Mouse (Mus musculus) liver, postnatal 0 days (tissue): ENCODE data around the gene Shoc2. TPM values are rescaled to one million over a fixed set of nuclear protein-coding genes. Genes with fewer than 3 reads are reported as not detected.
"Not testable (repeated sequence)": the region's sequence is repeated elsewhere in the genome, so short reads cannot be mapped to it uniquely, and the experiment has no call there.

Source experiments
- ATAC-seq: fragments of 200-750 bp; cut with Nextera tagmentation; 2 replicates; pipeline ENCODE4 v1.8.0; 2017; ENCODE audit warnings: mild to moderate bottlenecking, moderate library complexity
- DNase-seq: peaks from one replicate; pipeline ENCODE4 v3.0.0-alpha.2; 2016
- H3K27ac ChIP-seq: fragments of 300-500 bp; sonication (generic); 2 replicates; pipeline ENCODE4 v1.5.1; 2014; ENCODE audit warnings: antibody characterized with exemption, moderate library complexity, mild to moderate bottlenecking, low read depth
- H3K27me3 ChIP-seq: fragments of 300-500 bp; sonication (generic); 2 replicates; pipeline ENCODE4 v1.6.1; 2014; ENCODE audit warnings: low read length, control low read depth, mixed read lengths; ENCODE audit not compliant: insufficient read depth
- H3K36me3 ChIP-seq: fragments of 300-500 bp; sonication (generic); replicated peaks from 2 replicates; pipeline ENCODE4 v1.6.1; 2014; ENCODE audit warnings: mild to moderate bottlenecking, control low read depth, low read length, moderate library complexity, mixed read lengths; ENCODE audit not compliant: insufficient read depth
- H3K4me1 ChIP-seq: fragments of 300-500 bp; sonication (generic); 2 replicates; pipeline ENCODE4 v1.6.1; 2014; ENCODE audit warnings: antibody characterized with exemption, mild to moderate bottlenecking, control low read depth; ENCODE audit not compliant: insufficient read depth
- H3K4me2 ChIP-seq: fragments of 300-500 bp; sonication (generic); 2 replicates; pipeline ENCODE4 v1.6.1; 2014; ENCODE audit warnings: low read depth, mild to moderate bottlenecking, low read length, moderate library complexity, mixed read lengths
- H3K4me3 ChIP-seq: fragments of 300-500 bp; sonication (generic); 2 replicates; pipeline ENCODE4 v1.5.1; 2014; ENCODE audit warnings: low read depth, low read length
- H3K9ac ChIP-seq: fragments of 300-500 bp; sonication (generic); replicated peaks from 2 replicates; pipeline ENCODE4 v1.6.1; 2014; ENCODE audit warnings: mild to moderate bottlenecking, moderate library complexity
- H3K9me3 ChIP-seq: fragments of 300-500 bp; sonication (generic); 2 replicates; pipeline ENCODE4 v1.6.1; 2016; ENCODE audit warnings: mild to moderate bottlenecking, control low read depth, low read length, mixed read lengths
- CTCF ChIP-seq: sonication (generic); IDR thresholded peaks from 2 replicates; pipeline ENCODE4 v1.5.1; 2016; ENCODE audit warnings: antibody characterized with exemption, low read depth
- EP300 ChIP-seq: IDR thresholded peaks from 2 replicates; pipeline ENCODE4 v1.6.1; 2016; ENCODE audit warnings: antibody characterized with exemption, low read depth, mild to moderate bottlenecking
- WGBS: fragments of 180-500 bp; shearing (Covaris S2); extraction: QIAGEN DNeasy Blood & Tissue Kit; methylation state at CpG from one replicate; pipeline ENCODE4 v1.1.7; 2014; ENCODE audit not compliant: insufficient replicate concordance; 5-methylcytosine and 5-hydroxymethylcytosine counted together
- polyA plus RNA-seq: library from polyadenylated mRNA; unstranded; fragments of >200 nt; fragmentation: Nextera tagmentation; extraction: Ambion mirVana; gene quantifications from 2 replicates; pipeline ENCODE4 v1.2.1, GENCODE M21; 2015

Gene Shoc2
- polyA plus RNA-seq, 1 experiment from 2014 or later: 13.7 TPM

- Histone ChIP-seq H3K27me3 (no peaks in the 10 kb centered on the region), H3K27ac (peak overlapping the region; percentile 12; the same call in 1 of the 2 replicates), H3K9ac (peak overlapping the region; percentile 36; the same call in 1 of the 2 replicates), H3K36me3 (peaks cover 15% of the 10 kb centered on the region), H3K4me2 (peak overlapping the region; percentile 89), H3K4me3 (peak overlapping the region; percentile 93), H3K9me3 (no peaks in the 10 kb centered on the region), H3K4me1 (peaks cover 28% of the 10 kb centered on the region)
- DNase-seq: no peak
- no peak for TF ChIP-seq EP300
- peak; percentile 15; the same call in 1 of the 2 replicates for TF ChIP-seq CTCF
- no peak for ATAC-seq
- WGBS: 31% methylated on average over 6 of the region's 6 CpGs
These were observed 37.9 kb upstream of the Shoc2 start for GRCm38 (mm10) chr19:53906033-53906702.

- not testable (repeated sequence) for ATAC-seq, H3K27me3 ChIP-seq, H3K4me2 ChIP-seq
These were observed 37.4 kb upstream of the Shoc2 start for GRCm38 (mm10) chr19:53906703-53907070.

GRCm38 (mm10) chr19:53914950-53915349 is 29.2 kb upstream of the Shoc2 start:
- no peaks in the 10 kb centered on the region for H3K9me3 ChIP-seq
- peaks cover 9% of the 10 kb centered on the region for H3K4me1 ChIP-seq
- 73% methylated on average over 4 of the region's 4 CpGs for WGBS
- H3K36me3 ChIP-seq: peaks cover 60% of the 10 kb centered on the region
- H3K27me3 ChIP-seq: no peaks in the 10 kb centered on the region
- DNase-seq (peak; percentile 34), ATAC-seq (peak; percentile 92)
- H3K9ac ChIP-seq: no peak overlapping the region
- TF ChIP-seq CTCF (no peak), EP300 (no peak)
- H3K4me2 ChIP-seq: no peak overlapping the region
- peak overlapping the region; percentile 61 for H3K27ac ChIP-seq
- H3K4me3 ChIP-seq: no peak overlapping the region

More at GRCm38 (mm10) chr19:53906703-53907070, 37.4 kb upstream of the Shoc2 start:
- DNase-seq, H3K27ac ChIP-seq, H3K9ac ChIP-seq, H3K9me3 ChIP-seq, H3K4me3 ChIP-seq: not testable (repeated sequence)
- H3K36me3 ChIP-seq: peaks cover 19% of the 10 kb centered on the region
- H3K4me1 ChIP-seq: peaks cover 23% of the 10 kb centered on the region

- Histone ChIP-seq H3K4me1 (peaks cover 1% of the 10 kb centered on the region), H3K9ac (no peak overlapping the region), H3K9me3 (no peaks in the 10 kb centered on the region), H3K4me3 (no peak overlapping the region), H3K36me3 (peaks cover 49% of the 10 kb centered on the region), H3K4me2 (no peak overlapping the region), H3K27ac (no peak overlapping the region), H3K27me3 (no peaks in the 10 kb centered on the region)
- no peak for TF ChIP-seq CTCF
- TF ChIP-seq EP300: no peak
- ATAC-seq (no peak), DNase-seq (no peak)
- 84% methylated on average over 10 of the region's 10 CpGs for WGBS
These were observed 24.6 kb upstream of the Shoc2 start for GRCm38 (mm10) chr19:53919541-53919940.

GRCm38 (mm10) chr19:53921996-53922395 is 22.1 kb upstream of the Shoc2 start:
- not testable (repeated sequence) for ATAC-seq, DNase-seq, H3K4me1 ChIP-seq, H3K9me3 ChIP-seq, H3K4me3 ChIP-seq, H3K27ac ChIP-seq, H3K4me2 ChIP-seq, H3K27me3 ChIP-seq, H3K9ac ChIP-seq
- WGBS: 88% methylated on average over 3 of the region's 3 CpGs
- H3K36me3 ChIP-seq: peaks cover 55% of the 10 kb centered on the region

- Histone ChIP-seq H3K4me3 (no peak overlapping the region), H3K27me3 (no peaks in the 10 kb centered on the region), H3K9ac (no peak overlapping the region), H3K9me3 (no peaks in the 10 kb centered on the region), H3K36me3 (peaks cover 46% of the 10 kb centered on the region), H3K4me2 (no peak overlapping the region), H3K4me1 (no peaks in the 10 kb centered on the region), H3K27ac (no peak overlapping the region)
- TF ChIP-seq CTCF: peak; percentile 49
- TF ChIP-seq EP300: no peak
- ATAC-seq (peak; percentile 51; the same call in 1 of the 2 replicates), DNase-seq (peak; percentile 48)
- WGBS: 77% methylated on average over 2 of the region's 2 CpGs
These were observed 18.8 kb upstream of the Shoc2 start for GRCm38 (mm10) chr19:53925338-53925751.

GRCm38 (mm10) chr19:53926705-53927104 is 17.4 kb upstream of the Shoc2 start:
- no peak overlapping the region for H3K9ac ChIP-seq
- no peaks in the 10 kb centered on the region for H3K4me1 ChIP-seq
- ATAC-seq (no peak), DNase-seq (no peak)
- 93% methylated on average over 1 of the region's 1 CpGs for whole genome bisulfite sequencing
- no peak for TF ChIP-seq EP300
- no peak for TF ChIP-seq CTCF
- no peak overlapping the region for H3K27ac ChIP-seq
- no peak overlapping the region for H3K4me2 ChIP-seq
- H3K9me3 ChIP-seq: no peaks in the 10 kb centered on the region
- no peak overlapping the region for H3K4me3 ChIP-seq
- H3K36me3 ChIP-seq: peaks cover 45% of the 10 kb centered on the region
- no peaks in the 10 kb centered on the region for H3K27me3 ChIP-seq
